Mouse (Mus musculus): Measurements from ENCODE around the gene Ccdc189. TPM values are rescaled to one million over a fixed set of nuclear protein-coding genes. Genes with fewer than 3 reads are reported as not detected.

Ccdc189 gene
- polyA plus RNA-seq, 1 experiment: 2.2 TPM

GRCm38 (mm10) chr7:127613501-127613900 lies 25.1 kb upstream of the Ccdc189 start:
- peaks cover 11% of the 10 kb centered on the region for H3K36me3 ChIP-seq (ENCODE audit: control insufficient read depth, insufficient read depth, low read length)
- H3K27ac ChIP-seq (ENCODE audit: insufficient read depth, low read length): no peak overlapping the region
- H3K4me1 ChIP-seq (ENCODE audit: control insufficient read depth, insufficient read depth, insufficient read length): peaks cover 7% of the 10 kb centered on the region
- H3K27me3 ChIP-seq (ENCODE audit: control insufficient read depth, insufficient read depth, low read length): 0 out of 2 replicates have a peak, but pooled peaks cover 3% of the 10 kb centered on the region
- DNase-seq (ENCODE audit: low read depth in 1 of 2, low spot score in 2 of 2): no peak
- no peak for TF ChIP-seq POLR2A (IDR thresholded peaks at IDR 0.05; ENCODE audit: low read depth, low read length)
- WGBS: 93% methylated on average over 8 of the region's 8 CpGs
- H3K4me3 ChIP-seq (ENCODE audit: extremely low read depth, insufficient read depth, insufficient read length): no peak overlapping the region

DNA sequence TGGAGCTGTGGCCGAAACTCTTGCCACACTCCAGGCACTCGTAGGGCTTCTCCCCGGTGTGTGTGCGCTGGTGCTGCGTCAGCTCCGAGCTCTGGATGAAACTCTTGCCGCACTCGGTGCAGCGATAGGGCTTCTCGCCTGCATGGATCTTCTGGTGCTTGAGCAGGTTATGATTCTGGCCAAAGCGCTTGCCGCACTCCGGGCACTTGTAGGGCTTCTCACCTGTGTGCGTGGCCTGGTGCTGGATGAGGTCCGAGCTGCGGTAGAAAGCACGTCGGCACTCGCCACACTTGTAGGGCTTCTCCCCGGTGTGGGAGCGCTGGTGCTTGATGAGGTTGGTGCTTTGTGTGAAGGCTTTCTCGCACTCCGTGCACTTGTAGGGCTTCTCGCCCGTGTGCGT lies 23.2 kb upstream of the Ccdc189 start:
- H3K27me3 ChIP-seq (ENCODE audit: control insufficient read depth, insufficient read depth, low read length): 0 out of 2 replicates have a peak, but pooled peaks cover 3% of the 10 kb centered on the region
- H3K4me1 ChIP-seq (ENCODE audit: control insufficient read depth, insufficient read depth, insufficient read length): peaks cover 7% of the 10 kb centered on the region
- H3K4me3 ChIP-seq (ENCODE audit: extremely low read depth, insufficient read depth, insufficient read length): no peak overlapping the region
- peaks cover 11% of the 10 kb centered on the region for H3K36me3 ChIP-seq (ENCODE audit: control insufficient read depth, insufficient read depth, low read length)
- WGBS: 97% methylated on average over 26 of the region's 26 CpGs
- DNase-seq (ENCODE audit: low read depth in 1 of 2, low spot score in 2 of 2): no peak
- H3K27ac ChIP-seq (ENCODE audit: insufficient read depth, low read length): no peak overlapping the region
- no peak for TF ChIP-seq POLR2A (IDR thresholded peaks at IDR 0.05; ENCODE audit: low read depth, low read length)
- TF ChIP-seq CTCF (IDR thresholded peaks at IDR 0.05; ENCODE audit: extremely low read depth, insufficient read depth, insufficient read length, insufficient replicate concordance): no peak

GRCm38 (mm10) chr7:127611011-127611410 lies 22.6 kb upstream of the Ccdc189 start:
- no peak overlapping the region for H3K27ac ChIP-seq (ENCODE audit: insufficient read depth, low read length)
- no peak for DNase-seq (ENCODE audit: low read depth in 1 of 2, low spot score in 2 of 2)
- 0 out of 2 replicates have a peak, but pooled peaks cover 3% of the 10 kb centered on the region for H3K27me3 ChIP-seq (ENCODE audit: control insufficient read depth, insufficient read depth, low read length)
- H3K4me3 ChIP-seq (ENCODE audit: extremely low read depth, insufficient read depth, insufficient read length): no peak overlapping the region
- peaks cover 11% of the 10 kb centered on the region for H3K36me3 ChIP-seq (ENCODE audit: control insufficient read depth, insufficient read depth, low read length)
- TF ChIP-seq CTCF (IDR thresholded peaks at IDR 0.05; ENCODE audit: extremely low read depth, insufficient read depth, insufficient read length, insufficient replicate concordance) (no peak), POLR2A (IDR thresholded peaks at IDR 0.05; ENCODE audit: low read depth, low read length) (no peak)
- H3K4me1 ChIP-seq (ENCODE audit: control insufficient read depth, insufficient read depth, insufficient read length): peaks cover 7% of the 10 kb centered on the region
- WGBS: 95% methylated on average over 29 of the region's 29 CpGs

- H3K4me1 ChIP-seq (ENCODE audit: control insufficient read depth, insufficient read depth, insufficient read length): no peaks in the 10 kb centered on the region
- H3K27ac ChIP-seq (ENCODE audit: insufficient read depth, low read length): no peak overlapping the region
- no peaks in the 10 kb centered on the region for H3K27me3 ChIP-seq (ENCODE audit: control insufficient read depth, insufficient read depth, low read length)
- 60% methylated on average over 6 of the region's 6 CpGs for WGBS
- TF ChIP-seq POLR2A (IDR thresholded peaks at IDR 0.05; ENCODE audit: low read depth, low read length) (no peak), CTCF (IDR thresholded peaks at IDR 0.05; ENCODE audit: extremely low read depth, insufficient read depth, insufficient read length, insufficient replicate concordance) (no peak)
- H3K36me3 ChIP-seq (ENCODE audit: control insufficient read depth, insufficient read depth, low read length): peaks cover 22% of the 10 kb centered on the region
- H3K4me3 ChIP-seq (ENCODE audit: extremely low read depth, insufficient read depth, insufficient read length): no peak overlapping the region
- no peak for DNase-seq (ENCODE audit: low read depth in 1 of 2, low spot score in 2 of 2)
Observed at GRCm38 (mm10) chr7:127607150-127607549, 18.8 kb upstream of the Ccdc189 start.

GRCm38 (mm10) chr7:127604256-127604655 lies 15.9 kb upstream of the Ccdc189 start:
- Histone ChIP-seq H3K27me3 (ENCODE audit: control insufficient read depth, insufficient read depth, low read length) (no peaks in the 10 kb centered on the region), H3K4me3 (ENCODE audit: extremely low read depth, insufficient read depth, insufficient read length) (no peak overlapping the region)
- 89% methylated on average over 10 of the region's 10 CpGs for WGBS

GRCm38 (mm10) chr7:127602903-127603302 lies 14.5 kb upstream of the Ccdc189 start:
- H3K27me3 ChIP-seq (ENCODE audit: control insufficient read depth, insufficient read depth, low read length): no peaks in the 10 kb centered on the region
- H3K4me3 ChIP-seq (ENCODE audit: extremely low read depth, insufficient read depth, insufficient read length): no peak overlapping the region
- TF ChIP-seq POLR2A (IDR thresholded peaks at IDR 0.05; ENCODE audit: low read depth, low read length) (no peak), CTCF (IDR thresholded peaks at IDR 0.05; ENCODE audit: extremely low read depth, insufficient read depth, insufficient read length, insufficient replicate concordance) (no peak)
- peaks cover 37% of the 10 kb centered on the region for H3K36me3 ChIP-seq (ENCODE audit: control insufficient read depth, insufficient read depth, low read length)
- no peak overlapping the region for H3K27ac ChIP-seq (ENCODE audit: insufficient read depth, low read length)
- no peaks in the 10 kb centered on the region for H3K4me1 ChIP-seq (ENCODE audit: control insufficient read depth, insufficient read depth, insufficient read length)
- 85% methylated on average over 2 of the region's 2 CpGs for WGBS
- no peak for DNase-seq (ENCODE audit: low read depth in 1 of 2, low spot score in 2 of 2)

More at GRCm38 (mm10) chr7:127604256-127604655, 15.9 kb upstream of the Ccdc189 start:
- DNase-seq (ENCODE audit: low read depth in 1 of 2, low spot score in 2 of 2): no peak
- no peak overlapping the region for H3K27ac ChIP-seq (ENCODE audit: insufficient read depth, low read length)
- H3K36me3 ChIP-seq (ENCODE audit: control insufficient read depth, insufficient read depth, low read length): peaks cover 25% of the 10 kb centered on the region
- no peaks in the 10 kb centered on the region for H3K4me1 ChIP-seq (ENCODE audit: control insufficient read depth, insufficient read depth, insufficient read length)
- TF ChIP-seq POLR2A (IDR thresholded peaks at IDR 0.05; ENCODE audit: low read depth, low read length): no peak
- TF ChIP-seq CTCF (IDR thresholded peaks at IDR 0.05; ENCODE audit: extremely low read depth, insufficient read depth, insufficient read length, insufficient replicate concordance): no peak

DNA sequence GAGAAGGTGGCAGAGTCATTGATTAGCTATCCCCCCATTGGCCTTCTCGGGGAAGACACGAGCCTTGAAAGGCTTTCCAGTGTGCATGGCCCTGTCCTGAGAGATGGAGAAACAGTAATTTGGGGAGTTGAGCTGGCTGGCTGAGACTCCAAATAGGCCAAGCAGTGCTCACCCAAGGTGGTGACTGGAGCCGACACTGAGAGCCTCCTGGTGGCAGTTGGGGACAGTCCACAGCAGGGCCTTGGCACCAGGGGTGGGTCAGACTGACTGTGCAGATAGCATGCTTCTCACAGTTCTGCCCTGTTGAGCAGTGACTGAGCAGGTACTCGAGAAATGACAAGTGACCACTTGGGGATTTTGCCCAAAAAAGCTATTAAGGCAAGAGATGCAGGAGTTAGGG lies 13.3 kb upstream of the Ccdc189 start:
- 92% methylated on average over 4 of the region's 4 CpGs for WGBS
- Histone ChIP-seq H3K27ac (ENCODE audit: insufficient read depth, low read length) (no peak overlapping the region), H3K4me3 (ENCODE audit: extremely low read depth, insufficient read depth, insufficient read length) (no peak overlapping the region), H3K36me3 (ENCODE audit: control insufficient read depth, insufficient read depth, low read length) (peaks cover 47% of the 10 kb centered on the region), H3K27me3 (ENCODE audit: control insufficient read depth, insufficient read depth, low read length) (no peaks in the 10 kb centered on the region), H3K4me1 (ENCODE audit: control insufficient read depth, insufficient read depth, insufficient read length) (no peaks in the 10 kb centered on the region)
- no peak for TF ChIP-seq CTCF (IDR thresholded peaks at IDR 0.05; ENCODE audit: extremely low read depth, insufficient read depth, insufficient read length, insufficient replicate concordance)
- no peak for TF ChIP-seq POLR2A (IDR thresholded peaks at IDR 0.05; ENCODE audit: low read depth, low read length)
- no peak for DNase-seq (ENCODE audit: low read depth in 1 of 2, low spot score in 2 of 2)
